Mouse (Mus musculus) spleen, postnatal 10 days (tissue): ENCODE measurements around the gene 1300017J02Rik.

Experiments
- DNase-seq, 2 experiments: peaks; one replicate each; pipeline ENCODE4 v3.0.0; 2021 to 2022; ENCODE audit warnings: low spot score in 2 of 2

The 1300017J02Rik gene

DNA sequence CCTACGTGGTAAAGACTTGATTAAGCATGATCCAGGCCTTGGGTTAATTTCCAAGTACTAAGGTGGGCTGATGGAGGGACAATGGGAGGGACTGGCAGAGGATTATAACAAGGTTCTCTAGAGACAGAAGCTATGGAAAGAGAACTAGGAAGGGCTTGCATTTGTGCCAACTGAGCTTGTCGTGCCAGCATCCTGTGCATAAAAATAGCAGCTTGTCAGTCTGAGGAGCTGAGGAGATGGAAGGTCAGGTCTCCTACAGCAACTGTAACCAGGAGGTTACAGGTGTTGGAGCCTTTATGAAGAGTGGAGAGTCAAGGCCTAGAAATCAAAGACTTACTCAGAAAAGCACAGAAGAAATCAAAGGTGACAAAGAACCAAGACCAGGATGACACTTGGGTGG lies 91.3 kb downstream of the 1300017J02Rik start:
- no peak for DNase-seq

DNA sequence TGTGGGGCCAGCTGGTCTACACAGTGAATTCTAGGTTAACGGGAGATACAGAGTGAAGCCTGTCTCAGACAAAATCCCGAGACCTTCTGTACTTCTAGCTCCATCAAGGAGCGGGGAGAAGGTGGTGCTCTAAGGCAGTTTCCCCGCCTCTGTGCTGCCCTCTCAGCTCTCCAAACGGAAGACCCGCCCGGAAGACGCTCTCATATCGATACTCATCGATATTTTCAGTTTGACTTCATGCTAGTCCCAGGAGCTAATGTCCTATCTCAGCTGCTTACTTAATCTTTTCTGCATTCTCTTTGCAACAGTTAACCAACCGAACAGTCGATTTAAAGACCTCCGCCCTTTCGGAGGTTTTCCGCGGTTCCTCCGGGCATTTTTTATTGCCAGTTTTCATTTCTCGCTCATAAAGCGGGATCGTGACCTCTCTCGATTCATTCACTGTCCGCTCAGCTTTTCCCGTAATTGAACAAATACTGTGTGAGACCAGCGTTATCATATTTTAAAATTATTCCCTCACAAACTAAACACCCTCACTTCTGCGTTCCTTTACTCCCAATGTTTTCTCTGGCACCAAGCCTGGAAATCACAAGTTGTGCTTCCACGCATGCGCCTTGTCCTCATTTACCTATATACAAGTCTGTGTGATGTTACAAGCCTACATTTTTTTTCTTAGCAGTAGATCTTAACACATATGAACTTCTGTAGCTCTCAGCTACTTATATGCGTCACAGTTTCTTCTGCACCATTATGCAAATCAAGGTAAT lies 92.0 kb downstream of the 1300017J02Rik start:
- no peak for DNase-seq

DNA sequence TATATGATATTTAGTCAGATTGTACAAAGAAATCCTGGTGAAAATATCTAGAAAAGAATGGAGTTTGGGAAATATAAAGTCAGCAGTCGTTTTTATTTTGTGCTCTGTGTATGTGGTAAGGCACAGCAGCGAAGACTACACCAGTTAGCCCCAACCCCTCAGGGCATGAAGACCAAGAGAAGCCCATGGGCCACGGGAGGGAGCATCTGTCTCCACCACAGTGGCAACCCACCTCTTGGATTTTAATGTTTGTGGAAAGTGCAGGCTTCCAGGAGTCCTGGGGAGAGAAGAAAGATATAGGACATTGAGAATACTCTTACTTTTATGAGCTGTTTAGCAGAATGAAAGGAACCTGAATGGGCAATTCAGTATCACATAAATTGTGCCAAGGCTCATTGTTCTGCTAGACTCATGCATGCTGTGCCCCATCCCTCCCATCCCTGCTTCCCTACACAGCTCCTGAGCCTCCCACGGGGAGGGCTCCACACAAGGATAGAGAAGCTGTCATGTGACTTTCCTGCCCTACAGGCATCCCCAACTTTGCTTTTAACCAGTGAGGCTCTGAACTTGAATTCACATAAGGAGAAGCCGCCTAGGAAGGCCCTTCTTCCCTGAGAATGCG lies 96.0 kb downstream of the 1300017J02Rik start:
- DNase-seq: no peak

DNA sequence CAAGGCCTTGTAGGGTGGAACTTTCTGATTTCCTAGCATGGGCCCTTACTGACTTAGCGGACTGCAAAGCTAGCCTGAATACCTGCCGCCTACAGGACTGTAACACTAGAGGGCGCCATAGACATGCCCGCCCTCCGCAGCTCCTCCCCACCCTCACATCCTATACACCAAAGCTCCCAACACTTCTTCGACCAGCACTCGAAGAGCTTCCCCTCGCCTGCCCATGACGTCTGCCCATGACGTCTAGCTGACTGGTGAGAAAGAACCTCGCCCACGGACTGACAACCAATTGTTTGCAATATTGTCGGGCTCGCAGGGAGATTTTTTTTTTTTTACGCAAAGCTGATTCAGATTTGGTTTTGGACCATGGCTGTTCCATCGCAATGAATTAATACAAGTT lies 97.0 kb downstream of the 1300017J02Rik start:
- peak; percentile 34 to 75 for DNase-seq

DNA sequence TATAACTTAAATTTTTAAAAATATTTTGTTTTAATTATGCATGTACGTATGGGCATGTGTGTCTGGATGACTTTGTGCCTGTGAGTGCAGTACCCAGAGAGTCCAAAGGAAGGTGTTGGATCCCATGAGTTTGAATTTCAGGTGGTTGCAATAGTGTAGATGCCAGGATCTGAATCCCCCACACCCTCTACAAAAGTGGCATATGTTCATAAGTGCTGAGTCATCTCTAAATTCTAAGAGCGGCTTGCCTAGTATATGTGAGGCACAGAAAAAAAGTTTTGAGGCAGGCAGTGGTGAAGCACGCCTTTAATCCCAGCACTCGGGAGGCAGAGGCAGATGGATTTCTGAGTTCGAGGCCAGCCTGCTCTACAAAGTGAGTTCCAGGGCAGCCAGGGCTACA lies 99.1 kb downstream of the 1300017J02Rik start:
- no peak for DNase-seq

DNA sequence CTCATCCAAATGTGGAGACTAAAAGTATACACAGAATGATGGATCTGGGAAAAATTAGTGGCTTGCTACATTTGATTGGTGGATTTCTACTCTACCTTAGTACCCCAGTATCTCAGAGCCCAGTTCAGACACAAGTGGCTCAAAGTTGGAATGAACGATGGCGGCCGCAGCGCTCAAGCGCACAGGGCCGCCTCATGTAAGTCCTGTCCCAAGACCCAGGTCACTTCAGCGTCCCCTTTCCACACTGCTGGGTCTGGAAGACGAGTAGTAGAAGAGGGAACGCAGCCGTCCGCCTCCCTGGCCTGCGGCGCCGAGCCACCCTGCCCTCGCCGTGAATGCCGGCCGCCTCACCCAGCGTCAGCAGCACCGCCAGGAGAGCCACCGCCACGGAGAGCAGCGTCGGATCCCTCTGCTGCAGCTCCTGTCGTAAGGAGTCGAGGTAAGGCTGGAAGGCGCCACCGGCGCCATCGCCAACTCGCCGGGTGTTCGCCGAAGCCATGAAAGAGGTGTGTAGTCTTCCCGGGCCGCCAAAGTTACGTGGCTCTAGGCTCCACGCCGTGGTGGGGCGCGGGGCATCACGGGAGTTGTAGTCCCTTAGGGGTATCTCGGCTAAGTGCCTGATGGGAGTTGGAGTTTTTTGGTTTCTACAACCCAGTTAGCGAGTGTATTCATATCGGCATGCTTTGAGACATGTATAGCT lies 103.2 kb downstream of the 1300017J02Rik start, which contains the start of gene Srprb:
Gene Srprb (minus strand): TSS at position 577 of the 700 bp plus-strand sequence.
- peak; percentile 91 to 98 for DNase-seq
